Mouse (Mus musculus): ENCODE data around the gene Trim60. TPM values are rescaled to one million over a fixed set of nuclear protein-coding genes. Genes with fewer than 3 reads are reported as not detected.

The Trim60 gene
- polyA plus RNA-seq (2015; fragmentation: Nextera tagmentation; extraction: Ambion mirVana), result not detected in 2 replicates

DNA sequence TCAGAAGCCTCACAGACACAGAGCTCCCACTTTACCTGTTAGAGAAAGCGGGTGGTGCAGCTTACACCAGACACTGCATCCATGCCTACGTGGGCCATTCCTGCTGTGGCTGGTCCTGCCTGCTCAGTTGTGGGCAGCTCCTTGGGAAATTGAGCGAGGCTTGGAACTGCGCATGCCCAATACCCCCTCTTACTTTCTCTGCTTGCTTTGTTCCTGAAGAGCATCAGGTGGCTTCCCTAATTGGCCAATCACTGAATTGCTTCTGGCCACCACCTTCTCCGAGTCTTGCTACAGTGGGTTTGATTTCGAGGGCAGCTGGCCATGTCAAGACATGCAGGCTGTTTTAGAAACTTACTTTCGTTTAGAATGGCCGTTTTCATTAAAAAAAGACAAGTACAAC is at the start of gene Trim60, which contains the start of gene Trim61:
Gene Trim60, minus strand, starts transcription at position 162 of the 400 bp plus-strand sequence.
Gene Trim61, minus strand, starts transcription at position 101 of the 400 bp plus-strand sequence.
- Histone ChIP-seq H3K4me2 (replicated peaks) (no peak within 1 kb of the TSS), H3K9ac (no peak within 1 kb of the TSS), H3K27me3 (no peaks in the 10 kb centered on the region), H3K27ac (replicated peaks) (no peak within 1 kb of the TSS), H3K9me3 (replicated peaks) (no peaks in the 10 kb centered on the region), H3K4me3 (replicated peaks) (no peak within 1 kb of the TSS), H3K36me3 (no peaks in the 10 kb centered on the region), H3K4me1 (no peaks in the 10 kb centered on the region)
- 81% methylated on average over 8 of the region's 8 CpGs for WGBS
- no peak for ATAC-seq (ENCODE audit: insufficient number of reproducible peaks, low FRiP score, low TSS enrichment, low read depth)

DNA sequence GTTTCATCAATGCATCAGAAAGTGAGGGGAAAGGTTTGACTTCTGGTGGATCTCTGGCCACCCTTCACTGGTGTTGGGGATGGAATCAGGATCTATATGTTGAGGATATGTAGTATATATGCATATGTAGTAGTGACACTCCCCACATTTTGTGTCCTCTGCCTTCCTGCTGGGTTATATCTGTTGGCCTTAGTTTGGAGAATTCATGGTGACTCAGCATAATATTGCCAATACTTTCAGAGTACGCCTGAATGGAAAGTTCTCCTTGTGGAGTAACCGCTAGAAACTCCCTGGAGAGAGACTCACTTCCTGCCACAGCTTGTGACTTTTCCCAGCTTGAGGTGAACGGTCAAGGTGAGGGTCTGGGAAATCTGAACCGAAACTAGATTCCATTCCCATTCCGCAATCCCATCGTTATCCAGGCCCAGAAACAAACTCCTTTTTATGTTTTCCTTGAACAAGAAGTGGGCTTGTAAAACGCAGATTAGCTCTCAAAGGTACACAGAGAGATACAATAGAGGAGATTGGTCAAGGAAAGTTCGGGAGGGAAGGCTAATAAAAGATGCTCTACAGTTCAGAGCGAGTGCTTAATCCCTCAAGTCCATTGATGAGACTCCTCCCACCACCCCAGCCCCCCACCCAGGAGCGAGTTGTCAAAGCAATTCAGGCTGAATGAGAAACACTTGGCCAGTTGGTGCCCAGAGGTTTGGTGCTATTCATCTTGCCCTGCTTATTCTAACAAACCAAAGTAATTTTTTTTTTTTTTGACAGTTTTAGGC is 49.5 kb upstream of the Trim60 start:
- no peak overlapping the region for H3K4me3 ChIP-seq (replicated peaks)
- 48% methylated on average over 10 of the region's 10 CpGs for WGBS
- H3K9ac ChIP-seq, result no peak overlapping the region

DNA sequence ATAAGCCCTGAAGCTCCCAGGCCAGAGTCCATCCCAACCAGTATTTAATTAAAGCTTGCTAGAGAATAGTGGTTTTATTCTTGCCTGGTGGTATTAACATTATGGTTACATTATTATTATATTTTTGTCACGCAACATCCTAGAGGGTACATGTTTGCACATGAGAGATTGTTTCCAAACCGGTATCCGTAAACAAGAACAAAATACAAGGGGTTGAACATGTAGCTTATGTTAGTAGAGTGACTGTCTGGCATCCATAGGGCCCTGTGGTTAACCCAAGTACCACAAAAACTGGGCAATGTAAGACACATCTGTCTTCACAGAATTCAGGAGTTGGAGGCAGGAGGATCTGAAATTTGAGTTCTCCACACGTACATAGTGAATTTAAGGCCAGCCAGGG is 48.6 kb upstream of the Trim60 start:
- Histone ChIP-seq H3K4me3 (replicated peaks) (no peak overlapping the region), H3K9me3 (replicated peaks) (no peaks in the 10 kb centered on the region), H3K27ac (replicated peaks) (no peak overlapping the region), H3K36me3 (no peaks in the 10 kb centered on the region), H3K4me2 (replicated peaks) (no peak overlapping the region), H3K9ac (no peak overlapping the region), H3K27me3 (no peaks in the 10 kb centered on the region), H3K4me1 (no peaks in the 10 kb centered on the region)
- WGBS, result 75% methylated on average over 4 of the region's 4 CpGs
- ATAC-seq (ENCODE audit: insufficient number of reproducible peaks, low FRiP score, low TSS enrichment, low read depth), result no peak

More for the DNA sequence above, 49.5 kb upstream of the Trim60 start:
- no peak for ATAC-seq (ENCODE audit: insufficient number of reproducible peaks, low FRiP score, low TSS enrichment, low read depth)
- no peaks in the 10 kb centered on the region for H3K9me3 ChIP-seq (replicated peaks)
- no peaks in the 10 kb centered on the region for H3K4me1 ChIP-seq
- no peak overlapping the region for H3K4me2 ChIP-seq (replicated peaks)
- no peaks in the 10 kb centered on the region for H3K36me3 ChIP-seq
- no peak overlapping the region for H3K27ac ChIP-seq (replicated peaks)
- no peaks in the 10 kb centered on the region for H3K27me3 ChIP-seq

DNA sequence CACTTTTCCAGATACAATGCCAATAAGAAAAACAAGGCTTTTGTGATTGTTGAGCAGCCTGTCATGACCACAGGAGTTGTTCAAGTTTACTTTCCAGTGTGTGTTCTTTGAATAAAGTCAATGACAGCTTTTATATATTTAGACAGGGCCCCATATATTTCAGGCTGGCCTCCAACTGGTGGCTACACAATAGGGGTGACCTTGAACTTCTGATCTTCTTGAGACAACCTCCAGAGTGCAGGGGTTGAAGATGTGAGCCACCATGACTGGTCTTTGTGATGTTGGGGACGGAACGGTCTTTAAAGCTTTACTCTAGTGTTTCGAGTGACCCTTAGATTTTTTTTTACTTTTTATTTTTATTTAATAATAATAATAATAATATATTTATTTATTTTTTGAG is 47.2 kb upstream of the Trim60 start:
- no peak overlapping the region for H3K9ac ChIP-seq
- no peaks in the 10 kb centered on the region for H3K27me3 ChIP-seq
- no peak overlapping the region for H3K4me2 ChIP-seq (replicated peaks)
- ATAC-seq (ENCODE audit: insufficient number of reproducible peaks, low FRiP score, low TSS enrichment, low read depth), result no peak
- H3K4me3 ChIP-seq (replicated peaks), result no peak overlapping the region
- WGBS, result 95% methylated on average over 3 of the region's 3 CpGs
- H3K4me1 ChIP-seq, result no peaks in the 10 kb centered on the region
- H3K27ac ChIP-seq (replicated peaks), result no peak overlapping the region
- H3K9me3 ChIP-seq (replicated peaks), result no peaks in the 10 kb centered on the region
- H3K36me3 ChIP-seq, result no peaks in the 10 kb centered on the region

DNA sequence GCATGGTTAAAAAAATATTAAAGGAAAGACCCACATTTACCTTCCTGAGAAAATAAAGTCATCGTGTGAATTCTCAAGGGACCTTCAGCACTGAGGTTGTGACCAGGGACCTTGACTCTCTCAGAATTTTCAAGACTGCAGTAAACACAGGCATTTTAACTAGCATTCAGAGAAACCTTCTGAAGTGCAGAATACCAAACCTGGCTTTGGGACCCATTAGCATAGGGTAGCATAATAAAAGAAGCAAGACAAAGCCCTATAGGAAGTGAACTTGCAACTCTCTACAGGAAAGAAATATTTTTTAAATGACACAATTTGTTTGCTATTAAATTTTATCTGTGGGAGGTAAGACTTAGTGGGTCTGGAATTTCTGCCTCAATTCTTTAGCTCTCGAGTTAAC is 45.7 kb upstream of the Trim60 start:
- WGBS, result 46% methylated on average over 2 of the region's 2 CpGs
- Histone ChIP-seq H3K27ac (replicated peaks) (no peak overlapping the region), H3K9me3 (replicated peaks) (no peaks in the 10 kb centered on the region), H3K4me1 (no peaks in the 10 kb centered on the region), H3K9ac (no peak overlapping the region), H3K36me3 (no peaks in the 10 kb centered on the region), H3K4me3 (replicated peaks) (no peak overlapping the region), H3K27me3 (no peaks in the 10 kb centered on the region), H3K4me2 (replicated peaks) (no peak overlapping the region)
- ATAC-seq (ENCODE audit: insufficient number of reproducible peaks, low FRiP score, low TSS enrichment, low read depth), result no peak

DNA sequence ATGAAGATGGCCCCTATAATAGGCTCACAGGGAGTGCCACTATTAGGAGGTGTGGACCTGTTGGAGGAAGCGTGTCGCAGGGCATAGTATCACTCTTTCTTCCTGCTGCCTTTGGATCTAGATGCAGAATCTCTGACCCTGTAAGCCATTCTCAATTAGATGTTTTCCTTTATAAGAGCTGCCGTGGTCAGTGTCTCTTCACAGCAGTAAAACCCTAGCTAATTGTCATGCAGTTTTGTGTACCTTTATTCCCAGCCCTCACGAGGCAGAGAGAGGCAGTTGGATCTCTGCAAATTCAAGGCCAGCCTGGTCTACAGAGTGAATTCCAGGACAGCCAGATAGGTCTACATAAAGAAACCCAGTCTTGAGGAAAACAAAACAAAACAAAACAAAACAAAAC is 43.8 kb upstream of the Trim60 start:
- H3K4me3 ChIP-seq (replicated peaks), result no peak overlapping the region
- H3K4me2 ChIP-seq (replicated peaks), result no peak overlapping the region
- no peak for ATAC-seq (ENCODE audit: insufficient number of reproducible peaks, low FRiP score, low TSS enrichment, low read depth)
- no peak overlapping the region for H3K27ac ChIP-seq (replicated peaks)
- H3K9ac ChIP-seq, result no peak overlapping the region
- no peaks in the 10 kb centered on the region for H3K9me3 ChIP-seq (replicated peaks)
- WGBS, result 79% methylated on average over 4 of the region's 4 CpGs
- no peaks in the 10 kb centered on the region for H3K36me3 ChIP-seq
- no peaks in the 10 kb centered on the region for H3K27me3 ChIP-seq
- H3K4me1 ChIP-seq, result no peaks in the 10 kb centered on the region

DNA sequence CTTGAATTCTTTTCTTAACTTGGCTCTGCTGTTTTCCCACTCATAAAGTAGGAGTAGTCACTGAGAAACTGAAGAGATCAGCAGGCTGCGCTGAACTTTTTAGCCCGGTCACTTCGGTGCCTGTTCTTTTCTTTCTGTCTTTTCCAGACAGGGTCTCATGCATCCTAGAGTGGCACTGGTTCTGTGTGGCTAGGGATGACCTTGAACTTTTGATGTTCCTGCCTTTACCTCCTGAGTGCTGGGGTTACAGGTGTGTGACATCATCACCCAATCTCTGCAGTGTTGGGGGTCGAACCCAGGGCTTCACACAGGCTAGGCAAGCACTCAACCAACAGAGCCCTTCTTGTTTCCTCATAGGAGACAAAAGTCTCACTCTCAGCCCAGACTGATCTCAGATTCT is 38.3 kb upstream of the Trim60 start:
- Histone ChIP-seq H3K4me1 (no peaks in the 10 kb centered on the region; the same call in 1 of the 2 replicates), H3K4me3 (replicated peaks) (no peak overlapping the region), H3K27ac (replicated peaks) (no peak overlapping the region), H3K9ac (no peak overlapping the region), H3K9me3 (replicated peaks) (no peaks in the 10 kb centered on the region), H3K27me3 (no peaks in the 10 kb centered on the region), H3K4me2 (replicated peaks) (no peak overlapping the region), H3K36me3 (no peaks in the 10 kb centered on the region)
- ATAC-seq (ENCODE audit: insufficient number of reproducible peaks, low FRiP score, low TSS enrichment, low read depth), result no peak
- WGBS, result 92% methylated on average over 4 of the region's 4 CpGs

DNA sequence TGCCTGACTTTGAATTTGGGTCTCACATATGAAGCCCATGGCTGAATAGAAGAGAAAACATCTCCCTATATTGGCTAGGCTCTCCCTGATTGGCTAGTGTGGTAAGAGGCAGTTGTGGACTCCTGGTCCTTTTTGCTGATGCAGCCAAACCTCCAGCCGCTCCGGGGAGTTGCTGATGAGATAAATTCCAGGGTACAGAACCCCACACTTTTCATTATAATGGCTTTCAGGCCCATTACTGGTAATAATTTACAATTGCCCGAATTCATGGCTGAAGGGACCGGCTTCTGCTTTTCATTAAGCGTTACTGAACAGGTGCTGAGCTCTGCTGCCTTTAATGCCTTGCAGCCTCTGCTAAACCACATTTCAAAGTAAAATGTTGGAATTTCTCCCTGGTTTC is 35.6 kb upstream of the Trim60 start:
- H3K27me3 ChIP-seq, result no peaks in the 10 kb centered on the region
- 30% methylated on average over 5 of the region's 5 CpGs for WGBS
- H3K27ac ChIP-seq (replicated peaks), result no peak overlapping the region
- no peak for ATAC-seq (ENCODE audit: insufficient number of reproducible peaks, low FRiP score, low TSS enrichment, low read depth)
- no peak overlapping the region for H3K9ac ChIP-seq
- no peak overlapping the region for H3K4me2 ChIP-seq (replicated peaks)
- H3K4me3 ChIP-seq (replicated peaks), result no peak overlapping the region
- no peaks in the 10 kb centered on the region for H3K9me3 ChIP-seq (replicated peaks)
- H3K4me1 ChIP-seq, result no peaks in the 10 kb centered on the region; the same call in 1 of the 2 replicates
- no peaks in the 10 kb centered on the region for H3K36me3 ChIP-seq

DNA sequence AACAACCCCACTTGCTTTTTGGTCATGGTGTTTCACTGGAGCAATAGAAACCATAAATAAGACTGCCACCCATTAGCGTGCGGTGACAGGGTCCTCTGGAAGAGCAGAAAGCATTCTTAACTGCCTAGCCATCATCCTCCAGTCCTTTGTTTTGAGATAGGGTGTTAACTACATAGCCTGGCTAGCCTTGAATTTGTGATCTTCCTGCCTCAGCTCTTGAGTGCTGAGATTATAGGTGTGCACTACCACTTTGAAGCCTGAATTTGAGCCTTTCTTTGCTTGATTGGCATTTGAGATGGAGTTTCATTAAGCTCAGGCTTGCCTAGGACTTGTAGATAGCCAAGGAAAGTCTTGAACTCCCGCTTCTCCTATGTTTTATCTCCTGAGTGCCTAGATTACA is 35.2 kb upstream of the Trim60 start:
- Histone ChIP-seq H3K9me3 (replicated peaks) (no peaks in the 10 kb centered on the region), H3K4me2 (replicated peaks) (no peak overlapping the region), H3K4me1 (no peaks in the 10 kb centered on the region; the same call in 1 of the 2 replicates), H3K27me3 (no peaks in the 10 kb centered on the region), H3K4me3 (replicated peaks) (no peak overlapping the region), H3K36me3 (no peaks in the 10 kb centered on the region), H3K27ac (replicated peaks) (no peak overlapping the region), H3K9ac (no peak overlapping the region)
- 78% methylated on average over 3 of the region's 3 CpGs for WGBS
- no peak for ATAC-seq (ENCODE audit: insufficient number of reproducible peaks, low FRiP score, low TSS enrichment, low read depth)

DNA sequence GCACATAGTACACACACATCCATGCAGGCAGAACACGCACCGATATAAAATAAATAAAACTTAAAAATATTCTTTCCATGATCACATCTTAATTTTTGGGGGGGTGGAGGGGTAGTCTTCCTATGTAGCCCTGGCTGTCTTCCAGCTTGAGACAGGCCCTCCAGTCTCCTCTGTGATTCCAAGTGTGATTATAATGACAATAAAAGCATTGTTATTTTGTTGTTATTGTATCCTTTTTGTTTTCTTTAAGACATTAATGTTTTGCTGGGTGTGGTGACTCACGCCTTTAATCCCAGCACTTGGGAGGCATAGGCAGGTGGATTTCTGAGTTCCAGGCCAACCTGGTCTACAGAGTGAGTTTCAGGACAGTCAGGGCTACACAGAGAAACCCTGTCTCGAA is 29.4 kb upstream of the Trim60 start:
- H3K36me3 ChIP-seq, result no peaks in the 10 kb centered on the region
- no peak overlapping the region for H3K27ac ChIP-seq (replicated peaks)
- no peaks in the 10 kb centered on the region for H3K4me1 ChIP-seq
- no peak overlapping the region for H3K4me2 ChIP-seq (replicated peaks)
- 79% methylated on average over 4 of the region's 4 CpGs for WGBS
- H3K9me3 ChIP-seq (replicated peaks), result no peaks in the 10 kb centered on the region
- ATAC-seq (ENCODE audit: insufficient number of reproducible peaks, low FRiP score, low TSS enrichment, low read depth), result no peak
- H3K9ac ChIP-seq, result no peak overlapping the region
- no peak overlapping the region for H3K4me3 ChIP-seq (replicated peaks)
- no peaks in the 10 kb centered on the region for H3K27me3 ChIP-seq

DNA sequence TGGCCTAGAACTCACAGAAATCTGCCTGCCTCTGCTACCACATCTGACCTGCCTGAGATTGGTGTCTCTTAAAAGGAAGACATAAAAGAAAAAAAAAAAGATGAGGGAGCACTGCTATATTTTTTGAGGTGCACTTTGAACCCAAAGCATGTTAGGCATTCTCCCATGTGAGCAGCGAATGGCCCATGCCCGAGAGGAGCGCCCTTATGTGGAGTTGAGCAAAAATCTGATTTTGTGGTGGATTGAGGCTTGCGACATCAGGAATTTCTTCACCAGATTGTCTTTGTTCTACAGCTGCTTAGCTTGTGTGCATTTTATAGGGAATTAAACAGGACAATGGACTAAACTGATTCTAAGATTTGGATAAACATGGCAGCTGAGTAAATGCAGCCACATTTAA is 28.8 kb upstream of the Trim60 start:
- H3K4me2 ChIP-seq (replicated peaks), result no peak overlapping the region
- WGBS, result 86% methylated on average over 4 of the region's 4 CpGs

DNA sequence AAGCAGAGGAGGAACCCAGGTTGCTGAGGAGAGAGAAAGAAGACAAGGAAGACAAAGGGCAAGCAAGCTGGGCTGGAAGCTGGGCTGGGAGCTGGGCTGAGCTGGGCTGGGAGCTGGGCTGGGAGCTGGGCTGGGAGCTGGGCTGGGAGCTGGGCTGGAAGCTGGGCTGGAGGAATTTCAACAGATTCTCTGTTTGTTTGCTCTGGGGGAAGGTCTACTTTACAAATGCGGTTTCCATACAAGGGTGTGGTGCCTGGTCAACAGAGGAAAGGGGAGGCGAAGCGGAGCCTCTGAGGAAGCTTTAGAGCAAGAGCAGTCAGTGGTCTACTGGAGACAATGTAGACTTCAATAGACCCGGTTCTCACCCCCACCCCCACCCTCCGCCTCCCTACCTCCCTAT is 28.2 kb upstream of the Trim60 start:
- H3K27me3 ChIP-seq, result no peaks in the 10 kb centered on the region
- 49% methylated on average over 5 of the region's 5 CpGs for WGBS
- no peak for ATAC-seq (ENCODE audit: insufficient number of reproducible peaks, low FRiP score, low TSS enrichment, low read depth)

More for the DNA sequence above, 28.8 kb upstream of the Trim60 start:
- no peak for ATAC-seq (ENCODE audit: insufficient number of reproducible peaks, low FRiP score, low TSS enrichment, low read depth)
- Histone ChIP-seq H3K27ac (replicated peaks) (no peak overlapping the region), H3K9ac (no peak overlapping the region), H3K4me3 (replicated peaks) (no peak overlapping the region), H3K27me3 (no peaks in the 10 kb centered on the region), H3K9me3 (replicated peaks) (no peaks in the 10 kb centered on the region), H3K4me1 (no peaks in the 10 kb centered on the region), H3K36me3 (no peaks in the 10 kb centered on the region)

More for the DNA sequence above, 28.2 kb upstream of the Trim60 start:
- H3K4me2 ChIP-seq (replicated peaks), result no peak overlapping the region
- H3K36me3 ChIP-seq, result no peaks in the 10 kb centered on the region
- no peaks in the 10 kb centered on the region for H3K4me1 ChIP-seq
- H3K9ac ChIP-seq, result no peak overlapping the region
- no peak overlapping the region for H3K27ac ChIP-seq (replicated peaks)
- H3K9me3 ChIP-seq (replicated peaks), result no peaks in the 10 kb centered on the region
- no peak overlapping the region for H3K4me3 ChIP-seq (replicated peaks)
